Mouse (Mus musculus): ENCODE results near the gene Haus6. TPM values are rescaled to one million over a fixed set of nuclear protein-coding genes. Genes with fewer than 3 reads are reported as not detected.
"Not testable (repeated sequence)": the region's sequence is repeated elsewhere in the genome, so short reads cannot be mapped to it uniquely, and the experiment has no call there.

The Haus6 gene
- polyA plus RNA-seq (2014; fragmentation: Nextera tagmentation; extraction: Ambion mirVana): 27.7 and 28.9 TPM in 2 replicates

DNA sequence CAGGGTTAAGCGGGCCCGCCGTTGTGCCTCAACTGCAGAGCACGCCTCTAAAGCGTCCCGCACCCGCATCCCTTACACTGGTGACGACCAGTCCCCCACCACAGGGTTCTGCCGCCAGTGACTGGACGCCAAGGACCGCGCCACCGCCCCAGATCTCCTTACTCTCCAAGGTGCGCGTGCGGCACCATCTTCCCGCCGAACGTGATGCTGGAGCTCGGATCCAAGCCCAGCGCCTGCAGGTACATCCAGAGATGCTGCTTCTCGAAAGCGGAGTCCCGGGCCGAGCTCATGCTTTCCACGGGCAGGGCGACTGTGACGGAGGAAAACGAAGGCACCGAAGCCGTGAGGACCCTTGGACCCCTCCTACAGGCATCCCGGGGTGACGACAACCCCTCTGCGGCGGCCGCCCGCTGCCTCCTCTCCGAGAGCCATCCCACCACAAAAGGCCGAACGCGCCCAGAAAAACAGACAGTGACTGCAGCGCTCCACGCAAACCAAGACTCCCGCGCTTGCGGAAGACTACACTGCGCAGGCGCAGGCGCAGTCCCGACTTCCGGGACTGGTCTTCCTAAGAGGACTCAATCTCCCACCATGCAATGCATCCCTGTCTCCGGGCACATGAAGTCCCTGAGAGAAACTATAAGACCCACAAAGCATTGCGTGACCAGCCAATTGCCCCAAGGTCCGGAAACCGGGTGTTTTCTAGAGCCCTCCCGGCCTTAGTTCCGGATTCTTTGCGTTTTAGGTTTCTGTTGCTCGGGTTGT is at the start of gene Haus6:
Gene Haus6 (minus strand): TSS at position 532 of the 765 bp plus-strand sequence.
- TF ChIP-seq CTCF (IDR thresholded peaks at IDR 0.05; ENCODE audit: low read depth): no peak
- peak within 1 kb of the TSS; percentile 86 for H3K4me3 ChIP-seq (ENCODE audit: low read depth, low read length)
- ATAC-seq (ENCODE audit: insufficient read depth): peak; percentile 100
- peaks cover 8% of the 10 kb centered on the region for H3K36me3 ChIP-seq (ENCODE audit: insufficient read depth)
- peaks cover 4% of the 10 kb centered on the region; the same call in 1 of the 2 replicates for H3K4me1 ChIP-seq (ENCODE audit: insufficient read depth)
- H3K9me3 ChIP-seq (ENCODE audit: low read depth, low read length): no peaks in the 10 kb centered on the region
- H3K4me2 ChIP-seq: peak within 1 kb of the TSS; percentile 76
- peak; percentile 98 for DNase-seq
- no peaks in the 10 kb centered on the region for H3K27me3 ChIP-seq (ENCODE audit: insufficient read depth, low read length)
- H3K9ac ChIP-seq: peak within 1 kb of the TSS; percentile 90
- WGBS: under 1% methylated on average over 59 of the region's 59 CpGs
- peak within 1 kb of the TSS; percentile 72 for H3K27ac ChIP-seq (ENCODE audit: low read depth)

GRCm38 (mm10) chr4:86657176-86657575 is 45.3 kb upstream of the Haus6 start:
- DNase-seq (no peak), ATAC-seq (ENCODE audit: insufficient read depth) (no peak)
- H3K4me1 ChIP-seq (ENCODE audit: insufficient read depth): no peaks in the 10 kb centered on the region
- no peak overlapping the region for H3K27ac ChIP-seq (ENCODE audit: low read depth)
- peaks cover 56% of the 10 kb centered on the region for H3K36me3 ChIP-seq (ENCODE audit: insufficient read depth)
- no peaks in the 10 kb centered on the region for H3K9me3 ChIP-seq (ENCODE audit: low read depth, low read length)
- no peaks in the 10 kb centered on the region for H3K27me3 ChIP-seq (ENCODE audit: insufficient read depth, low read length)
- TF ChIP-seq CTCF (IDR thresholded peaks at IDR 0.05; ENCODE audit: low read depth): no peak
- WGBS: 93% methylated on average over 12 of the region's 12 CpGs
- no peak overlapping the region for H3K9ac ChIP-seq
- H3K4me3 ChIP-seq (ENCODE audit: low read depth, low read length): no peak overlapping the region
- H3K4me2 ChIP-seq: no peak overlapping the region

DNA sequence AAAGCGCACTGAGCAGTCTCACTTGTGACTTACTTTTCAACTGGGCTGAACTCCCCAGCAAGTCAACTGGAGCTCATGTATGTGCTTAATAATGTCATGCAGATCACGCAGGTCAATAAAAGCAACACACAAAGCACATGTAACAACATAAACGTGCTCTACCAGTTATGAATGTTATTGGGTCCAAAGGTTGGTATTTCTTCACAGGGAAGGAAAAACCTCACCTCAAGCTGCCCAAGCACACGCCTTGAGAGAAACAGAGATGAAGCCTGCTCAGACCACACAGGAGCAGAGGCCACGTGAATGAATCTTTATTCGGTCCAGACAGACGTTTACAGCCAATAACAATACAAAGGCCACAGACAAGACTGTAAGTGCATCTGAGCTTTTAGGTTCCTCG is 44.6 kb upstream of the Haus6 start:
- H3K4me2 ChIP-seq; H3K27me3 ChIP-seq (ENCODE audit: insufficient read depth, low read length); ATAC-seq (ENCODE audit: insufficient read depth); H3K27ac ChIP-seq (ENCODE audit: low read depth); H3K9me3 ChIP-seq (ENCODE audit: low read depth, low read length); H3K9ac ChIP-seq; DNase-seq; H3K4me3 ChIP-seq (ENCODE audit: low read depth, low read length); H3K4me1 ChIP-seq (ENCODE audit: insufficient read depth): not testable (repeated sequence)
- peaks cover 50% of the 10 kb centered on the region for H3K36me3 ChIP-seq (ENCODE audit: insufficient read depth)
- WGBS: 86% methylated on average over 8 of the region's 8 CpGs

DNA sequence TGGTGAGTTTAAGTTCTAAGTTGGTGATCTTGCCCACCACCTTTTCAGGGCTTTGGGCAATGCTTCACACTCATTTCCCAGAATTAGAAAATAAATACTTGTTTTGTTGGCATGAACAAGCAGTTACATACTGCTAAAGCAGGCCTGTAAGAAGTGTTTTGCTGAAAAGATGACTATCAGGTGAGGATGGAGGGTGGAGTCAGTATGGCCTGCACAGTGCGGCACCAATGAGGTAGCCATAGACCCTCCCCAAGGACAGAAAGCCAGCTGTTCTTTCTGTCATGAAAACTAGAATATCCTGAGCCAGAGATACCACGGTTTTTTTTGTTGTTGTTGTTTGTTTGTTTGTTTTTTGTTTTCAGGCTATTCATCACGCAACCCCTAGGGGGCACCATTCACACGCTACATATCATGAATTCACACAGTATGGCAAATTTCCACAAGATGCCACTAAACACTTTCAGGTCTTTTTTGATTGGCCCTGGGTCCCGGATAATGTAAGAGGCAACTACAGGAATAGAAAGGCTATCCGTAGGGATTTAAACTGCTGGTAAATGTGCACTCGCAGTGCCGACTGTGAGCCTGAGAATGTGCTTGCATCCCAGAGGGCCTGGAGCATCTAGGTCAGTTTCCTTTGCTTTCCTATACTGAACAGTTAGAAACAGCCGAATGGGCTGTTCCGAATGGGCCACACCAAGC is 40.0 kb upstream of the Haus6 start:
- Histone ChIP-seq H3K27me3 (ENCODE audit: insufficient read depth, low read length) (no peaks in the 10 kb centered on the region), H3K36me3 (ENCODE audit: insufficient read depth) (peaks cover 8% of the 10 kb centered on the region; the same call in 1 of the 2 replicates), H3K4me3 (ENCODE audit: low read depth, low read length) (no peak overlapping the region), H3K4me2 (no peak overlapping the region), H3K9me3 (ENCODE audit: low read depth, low read length) (no peaks in the 10 kb centered on the region), H3K9ac (no peak overlapping the region), H3K27ac (ENCODE audit: low read depth) (no peak overlapping the region), H3K4me1 (ENCODE audit: insufficient read depth) (no peaks in the 10 kb centered on the region)
- ATAC-seq (ENCODE audit: insufficient read depth): no peak
- DNase-seq: peak; percentile 55
- 63% methylated on average over 10 of the region's 10 CpGs for WGBS
- peak; percentile 70 for TF ChIP-seq CTCF (IDR thresholded peaks at IDR 0.05; ENCODE audit: low read depth)

- H3K27ac ChIP-seq (ENCODE audit: low read depth); H3K27me3 ChIP-seq (ENCODE audit: insufficient read depth, low read length); H3K9me3 ChIP-seq (ENCODE audit: low read depth, low read length); H3K4me2 ChIP-seq; H3K4me1 ChIP-seq (ENCODE audit: insufficient read depth); H3K9ac ChIP-seq; DNase-seq; ATAC-seq (ENCODE audit: insufficient read depth); H3K4me3 ChIP-seq (ENCODE audit: low read depth, low read length); H3K36me3 ChIP-seq (ENCODE audit: insufficient read depth): not testable (repeated sequence)
- WGBS: 81% methylated on average over 9 of the region's 13 CpGs
These were observed 36.5 kb upstream of the Haus6 start for GRCm38 (mm10) chr4:86648394-86648793.

DNA sequence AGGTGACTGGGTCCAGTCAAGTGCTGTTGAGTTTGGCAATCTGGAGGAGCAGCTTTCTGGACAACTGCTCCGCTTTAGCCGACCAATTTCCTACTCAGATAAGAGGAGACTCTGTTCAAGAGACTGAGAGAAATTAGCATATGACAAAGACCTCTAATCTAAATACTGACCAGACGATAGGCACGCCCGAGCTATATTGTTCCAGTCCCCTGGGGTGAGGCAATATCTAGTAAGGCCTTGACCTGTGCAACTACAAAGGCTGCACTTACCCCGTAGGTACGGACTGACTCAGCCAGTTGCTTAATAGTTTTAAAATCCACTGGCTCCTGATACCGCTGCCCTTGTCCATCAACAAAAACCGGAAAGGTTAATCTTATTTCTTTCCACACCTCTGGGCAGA is 25.7 kb upstream of the Haus6 start:
- not testable (repeated sequence) for ATAC-seq (ENCODE audit: insufficient read depth); H3K4me1 ChIP-seq (ENCODE audit: insufficient read depth); H3K4me2 ChIP-seq; H3K27me3 ChIP-seq (ENCODE audit: insufficient read depth, low read length); H3K36me3 ChIP-seq (ENCODE audit: insufficient read depth); H3K27ac ChIP-seq (ENCODE audit: low read depth); H3K9me3 ChIP-seq (ENCODE audit: low read depth, low read length); H3K9ac ChIP-seq; H3K4me3 ChIP-seq (ENCODE audit: low read depth, low read length); DNase-seq
- WGBS: 85% methylated on average over 9 of the region's 9 CpGs

DNA sequence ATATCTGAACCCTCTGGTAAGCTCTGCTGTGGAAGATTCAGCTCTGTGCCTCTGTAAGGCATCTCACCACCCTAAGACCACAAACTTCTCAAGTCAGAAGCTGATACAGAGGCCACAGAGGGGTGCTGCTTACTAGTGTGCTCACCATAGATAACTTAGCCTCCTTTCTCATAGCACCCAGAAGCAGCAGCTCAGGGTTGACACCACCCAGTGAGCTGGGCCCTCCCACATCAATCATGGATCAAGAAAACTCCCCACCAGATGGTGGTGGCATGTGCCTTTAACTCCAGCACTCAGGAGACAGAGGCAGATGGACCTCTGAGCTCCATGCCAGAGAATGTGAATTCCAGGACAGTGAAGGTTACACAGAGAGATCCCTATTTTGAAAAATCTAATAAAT is 23.0 kb upstream of the Haus6 start:
- ATAC-seq (ENCODE audit: insufficient read depth): peak; percentile 38; the same call in 1 of the 2 replicates

GRCm38 (mm10) chr4:86634312-86634711 is 22.5 kb upstream of the Haus6 start:
- H3K36me3 ChIP-seq (ENCODE audit: insufficient read depth); H3K9ac ChIP-seq; H3K27ac ChIP-seq (ENCODE audit: low read depth); H3K9me3 ChIP-seq (ENCODE audit: low read depth, low read length); DNase-seq; H3K27me3 ChIP-seq (ENCODE audit: insufficient read depth, low read length); ATAC-seq (ENCODE audit: insufficient read depth); H3K4me2 ChIP-seq; H3K4me3 ChIP-seq (ENCODE audit: low read depth, low read length); H3K4me1 ChIP-seq (ENCODE audit: insufficient read depth): not testable (repeated sequence)

More for the DNA sequence above, 23.0 kb upstream of the Haus6 start:
- H3K9me3 ChIP-seq (ENCODE audit: low read depth, low read length); H3K4me3 ChIP-seq (ENCODE audit: low read depth, low read length); H3K4me2 ChIP-seq; H3K27me3 ChIP-seq (ENCODE audit: insufficient read depth, low read length); H3K27ac ChIP-seq (ENCODE audit: low read depth); DNase-seq; H3K36me3 ChIP-seq (ENCODE audit: insufficient read depth); H3K9ac ChIP-seq; H3K4me1 ChIP-seq (ENCODE audit: insufficient read depth): not testable (repeated sequence)

GRCm38 (mm10) chr4:86632556-86632955 is 20.7 kb upstream of the Haus6 start:
- H3K27me3 ChIP-seq (ENCODE audit: insufficient read depth, low read length); DNase-seq; H3K9ac ChIP-seq; H3K4me3 ChIP-seq (ENCODE audit: low read depth, low read length); ATAC-seq (ENCODE audit: insufficient read depth); H3K36me3 ChIP-seq (ENCODE audit: insufficient read depth); H3K9me3 ChIP-seq (ENCODE audit: low read depth, low read length); H3K27ac ChIP-seq (ENCODE audit: low read depth); H3K4me2 ChIP-seq; H3K4me1 ChIP-seq (ENCODE audit: insufficient read depth): not testable (repeated sequence)
- 78% methylated on average over 4 of the region's 5 CpGs for WGBS
